Mouse (Mus musculus) hindbrain, postnatal 0 days (tissue): ENCODE data around the gene Arl11. TPM values are rescaled to one million over a fixed set of nuclear protein-coding genes. Genes with fewer than 3 reads are reported as not detected.

ENCODE experiments used
- ATAC-seq: fragments of 200-750 bp; cut with Nextera tagmentation; 2 replicates; pipeline ENCODE4 v1.8.0; 2017; ENCODE audit warnings: mild to moderate bottlenecking, moderate TSS enrichment, moderate library complexity
- DNase-seq: peaks from one replicate; pipeline ENCODE4 v3.0.0-alpha.2; 2015; ENCODE audit warnings: low spot score
- H3K27ac ChIP-seq: fragments of 300-500 bp; sonication (generic); 2 replicates; pipeline ENCODE4 v1.5.1; 2014; ENCODE audit warnings: mild to moderate bottlenecking
- H3K27me3 ChIP-seq: fragments of 300-500 bp; sonication (generic); 2 replicates; pipeline ENCODE4 v1.6.1; 2014; ENCODE audit warnings: low read length, mixed read lengths; ENCODE audit not compliant: insufficient read depth
- H3K36me3 ChIP-seq: fragments of 300-500 bp; sonication (generic); 2 replicates; pipeline ENCODE4 v1.6.1; 2014; ENCODE audit warnings: low read length, mixed read lengths; ENCODE audit not compliant: insufficient read depth
- H3K4me1 ChIP-seq: fragments of 300-500 bp; sonication (generic); 2 replicates; pipeline ENCODE4 v1.6.1; 2014; ENCODE audit warnings: antibody characterized with exemption, low read length, mixed read lengths; ENCODE audit not compliant: insufficient read depth
- H3K4me2 ChIP-seq: fragments of 300-500 bp; sonication (generic); 2 replicates; pipeline ENCODE4 v1.6.1; 2014; ENCODE audit warnings: low read depth, mild to moderate bottlenecking, low read length, moderate library complexity, mixed read lengths
- H3K4me3 ChIP-seq: fragments of 300-500 bp; sonication (generic); 2 replicates; pipeline ENCODE4 v1.5.1; 2014; ENCODE audit warnings: low read length
- H3K9ac ChIP-seq: fragments of 300-500 bp; sonication (generic); replicated peaks from 2 replicates; pipeline ENCODE4 v1.6.1; 2014; ENCODE audit warnings: mild to moderate bottlenecking, low read length, moderate library complexity, mixed read lengths
- H3K9me3 ChIP-seq: fragments of 300-500 bp; sonication (generic); 2 replicates; pipeline ENCODE4 v1.6.1; 2016; ENCODE audit warnings: low read length, mixed read lengths
- CTCF ChIP-seq: IDR thresholded peaks from 2 replicates; pipeline ENCODE4 v1.5.1; 2016; ENCODE audit warnings: antibody characterized with exemption, control low read depth, low read depth
- WGBS: fragments of 180-500 bp; shearing (Covaris S2); extraction: QIAGEN DNeasy Blood & Tissue Kit; methylation state at CpG from one replicate; pipeline ENCODE4 v1.1.7; 2014; 5-methylcytosine and 5-hydroxymethylcytosine counted together
- polyA plus RNA-seq: library from polyadenylated mRNA; unstranded; fragments of >200 nt; fragmentation: Nextera tagmentation; extraction: Ambion mirVana; gene quantifications from 2 replicates; pipeline ENCODE4 v1.2.1, GENCODE M21; 2015
- total RNA-seq: library from RNA; depleted of rRNA; stranded (reverse); fragments of >200 nt; gene quantifications from 2 replicates; pipeline ENCODE4 v1.2.3, GENCODE M21; 2014

The Arl11 gene
- total and polyA plus RNA-seq, 2 experiments from 2014 or later: 0.56 to 0.94 TPM

DNA sequence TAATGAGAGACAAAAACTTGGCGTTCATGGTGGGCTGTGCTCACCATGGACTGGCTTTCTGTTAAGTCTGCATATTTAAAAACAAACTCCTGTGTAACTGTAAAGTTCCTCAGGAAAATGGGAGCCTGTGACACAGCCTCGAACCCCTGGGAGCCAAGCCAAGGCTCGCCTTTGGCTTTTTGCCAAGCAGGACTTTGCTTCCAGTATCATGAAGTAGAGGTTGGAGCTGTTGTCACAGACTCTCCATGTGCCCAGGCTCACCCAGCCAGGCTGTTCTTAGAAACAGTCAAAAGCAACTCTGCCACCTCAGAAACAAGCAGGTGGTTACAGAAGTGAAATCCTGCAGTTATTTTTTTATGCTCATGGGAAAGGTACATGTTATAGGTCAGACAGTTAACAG, 18.9 kb upstream of the Arl11 start:
- DNase-seq: no peak
- 46% methylated on average over 3 of the region's 3 CpGs for WGBS

DNA sequence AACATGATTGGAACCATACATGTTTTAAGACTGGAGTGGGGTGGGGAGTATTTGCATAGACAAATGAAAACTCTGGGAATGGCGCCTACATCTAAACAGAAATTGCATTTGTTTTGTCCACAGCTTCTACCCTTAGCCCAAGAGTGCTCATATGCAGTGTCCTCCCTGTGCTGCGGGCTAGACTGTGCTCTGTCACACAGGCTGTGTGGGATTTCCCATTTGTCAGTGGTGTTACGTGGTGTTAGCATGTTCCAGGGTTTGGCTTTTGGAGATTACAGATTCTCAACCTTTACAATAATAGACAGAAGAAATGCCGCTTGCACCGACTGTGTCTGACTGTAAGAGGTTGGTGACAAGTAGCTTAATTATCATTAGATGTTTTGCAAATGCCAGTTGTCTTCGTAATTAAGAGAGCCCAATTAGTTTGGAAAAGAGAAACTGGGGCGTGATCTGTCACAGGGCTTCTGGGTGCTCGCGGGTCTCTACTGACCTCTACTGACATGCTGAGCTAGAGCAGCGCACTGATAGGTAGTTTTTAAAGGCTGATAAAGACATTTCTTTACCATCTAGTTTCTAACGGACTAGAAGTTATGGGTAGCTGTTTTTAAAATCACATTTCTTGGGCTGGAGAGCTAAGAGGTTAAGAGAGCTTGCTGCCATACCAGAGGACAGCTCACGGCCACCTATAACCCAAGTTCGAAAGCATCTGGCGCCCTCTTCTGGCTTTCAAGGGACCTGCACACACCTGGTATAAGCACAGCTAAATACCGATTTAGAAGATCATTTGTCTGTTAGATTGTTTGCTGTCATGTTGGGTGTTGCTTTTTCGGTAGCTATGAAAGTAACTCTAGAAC, 15.4 kb upstream of the Arl11 start:
- Histone ChIP-seq H3K9ac (no peak overlapping the region), H3K27ac (no peak overlapping the region), H3K4me3 (no peak overlapping the region), H3K27me3 (no peaks in the 10 kb centered on the region), H3K4me1 (no peaks in the 10 kb centered on the region), H3K36me3 (no peaks in the 10 kb centered on the region), H3K4me2 (peak overlapping the region; percentile 33; the same call in 1 of the 2 replicates), H3K9me3 (no peaks in the 10 kb centered on the region)
- 45% methylated on average over 16 of the region's 16 CpGs for WGBS
- ATAC-seq (peak; percentile 70; the same call in 1 of the 2 replicates), DNase-seq (peak; percentile 77)
- TF ChIP-seq CTCF: no peak; the same call in 1 of the 2 replicates

More for the DNA sequence above, 18.9 kb upstream of the Arl11 start:
- Histone ChIP-seq H3K36me3 (no peaks in the 10 kb centered on the region), H3K4me3 (no peak overlapping the region), H3K27ac (no peak overlapping the region), H3K4me2 (no peak overlapping the region), H3K4me1 (no peaks in the 10 kb centered on the region), H3K9me3 (no peaks in the 10 kb centered on the region), H3K27me3 (no peaks in the 10 kb centered on the region), H3K9ac (no peak overlapping the region)
- ATAC-seq: no peak
- TF ChIP-seq CTCF: no peak

DNA sequence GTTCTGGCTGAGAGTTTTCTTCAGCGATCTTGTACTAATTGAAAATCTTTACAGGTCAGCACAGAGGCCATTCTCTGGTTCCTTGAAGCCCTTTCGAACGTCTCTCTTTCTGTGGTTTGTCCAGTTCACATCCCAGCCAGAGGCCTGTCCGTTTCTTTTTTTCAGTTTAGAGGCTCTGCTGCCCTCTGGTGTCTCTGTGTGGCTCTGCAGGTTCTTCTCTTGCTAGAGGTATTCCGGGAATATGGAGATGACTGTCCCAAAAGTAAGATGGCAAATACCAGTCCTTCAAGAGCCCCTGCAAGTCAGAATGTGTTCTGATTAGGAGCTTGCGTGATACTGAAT, 14.8 kb upstream of the Arl11 start:
- Histone ChIP-seq H3K27me3 (no peaks in the 10 kb centered on the region), H3K27ac (no peak overlapping the region), H3K9me3 (no peaks in the 10 kb centered on the region), H3K36me3 (no peaks in the 10 kb centered on the region), H3K9ac (no peak overlapping the region), H3K4me1 (no peaks in the 10 kb centered on the region), H3K4me2 (peak overlapping the region; percentile 33; the same call in 1 of the 2 replicates), H3K4me3 (no peak overlapping the region)
- ATAC-seq (no peak), DNase-seq (peak; percentile 75)
- WGBS: 15% methylated on average over 6 of the region's 6 CpGs
- TF ChIP-seq CTCF: no peak; the same call in none of the 2 replicates

DNA sequence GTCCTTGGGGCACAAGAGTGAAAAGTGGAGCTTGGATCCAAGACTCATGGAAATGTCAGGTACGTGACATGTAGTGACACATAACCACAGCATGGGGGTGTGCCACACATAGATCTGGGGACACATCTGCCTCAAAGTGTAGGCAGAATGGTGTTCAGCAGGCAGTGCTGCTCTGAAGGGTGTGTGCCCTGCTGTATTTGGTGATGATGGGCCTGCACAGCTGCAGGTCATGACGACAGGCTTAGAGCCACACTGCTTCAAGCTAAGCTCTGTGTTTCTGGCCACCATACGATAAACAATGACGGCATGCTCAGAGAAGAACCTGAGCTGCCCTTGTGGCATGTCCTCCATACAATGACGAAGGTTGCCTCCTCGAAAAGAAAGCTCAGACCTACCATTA, 9.7 kb upstream of the Arl11 start:
- H3K4me2 ChIP-seq: no peak overlapping the region
- 86% methylated on average over 6 of the region's 6 CpGs for WGBS
- H3K9me3 ChIP-seq: 0 out of 2 replicates have a peak, but pooled peaks cover 5% of the 10 kb centered on the region
- H3K9ac ChIP-seq: no peak overlapping the region
- no peak for ATAC-seq
- no peak for TF ChIP-seq CTCF
- no peak overlapping the region for H3K27ac ChIP-seq
- no peaks in the 10 kb centered on the region for H3K36me3 ChIP-seq
- no peak overlapping the region for H3K4me3 ChIP-seq
- H3K27me3 ChIP-seq: no peaks in the 10 kb centered on the region
- no peak for DNase-seq
- no peaks in the 10 kb centered on the region for H3K4me1 ChIP-seq

- TF ChIP-seq CTCF: no peak
- H3K9ac ChIP-seq: no peak overlapping the region
- H3K27ac ChIP-seq: no peak overlapping the region
- no peaks in the 10 kb centered on the region for H3K27me3 ChIP-seq
- H3K4me2 ChIP-seq: no peak overlapping the region
- H3K4me3 ChIP-seq: no peak overlapping the region
- DNase-seq (no peak), ATAC-seq (no peak)
- H3K9me3 ChIP-seq: 0 out of 2 replicates have a peak, but pooled peaks cover 5% of the 10 kb centered on the region
- no peaks in the 10 kb centered on the region for H3K36me3 ChIP-seq
- H3K4me1 ChIP-seq: no peaks in the 10 kb centered on the region
- 58% methylated on average over 2 of the region's 2 CpGs for WGBS
Observed at GRCm38 (mm10) chr14:61301323-61301722, 8.2 kb upstream of the Arl11 start.

DNA sequence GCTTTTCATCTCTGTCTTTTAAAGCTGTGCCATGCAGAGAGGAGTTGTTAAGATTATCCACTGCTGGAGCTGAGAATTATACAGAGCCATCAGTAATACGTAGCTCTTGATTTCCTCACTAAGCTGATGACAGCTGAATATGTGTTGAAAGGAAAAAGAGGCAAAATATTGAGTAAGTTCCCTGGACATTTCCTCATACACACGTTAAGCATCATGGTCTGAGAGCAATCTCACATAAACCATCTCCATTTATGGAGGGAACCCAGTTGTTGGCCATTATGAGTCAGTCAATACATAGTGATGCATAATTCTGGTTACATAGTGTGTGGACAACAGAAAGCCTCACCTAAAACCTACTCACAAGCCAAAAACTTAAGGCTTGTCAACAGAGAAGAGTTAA, 7.1 kb upstream of the Arl11 start:
- WGBS: 76% methylated on average over 2 of the region's 2 CpGs

More for the DNA sequence above, 7.1 kb upstream of the Arl11 start:
- Histone ChIP-seq H3K36me3 (no peaks in the 10 kb centered on the region), H3K9me3 (0 out of 2 replicates have a peak, but pooled peaks cover 5% of the 10 kb centered on the region), H3K27me3 (no peaks in the 10 kb centered on the region), H3K4me2 (no peak overlapping the region), H3K4me1 (no peaks in the 10 kb centered on the region), H3K4me3 (no peak overlapping the region), H3K9ac (no peak overlapping the region), H3K27ac (no peak overlapping the region)
- DNase-seq (no peak), ATAC-seq (no peak)
- TF ChIP-seq CTCF: no peak
